Mouse (Mus musculus): ENCODE measurements around the gene Csmd2.

DNA sequence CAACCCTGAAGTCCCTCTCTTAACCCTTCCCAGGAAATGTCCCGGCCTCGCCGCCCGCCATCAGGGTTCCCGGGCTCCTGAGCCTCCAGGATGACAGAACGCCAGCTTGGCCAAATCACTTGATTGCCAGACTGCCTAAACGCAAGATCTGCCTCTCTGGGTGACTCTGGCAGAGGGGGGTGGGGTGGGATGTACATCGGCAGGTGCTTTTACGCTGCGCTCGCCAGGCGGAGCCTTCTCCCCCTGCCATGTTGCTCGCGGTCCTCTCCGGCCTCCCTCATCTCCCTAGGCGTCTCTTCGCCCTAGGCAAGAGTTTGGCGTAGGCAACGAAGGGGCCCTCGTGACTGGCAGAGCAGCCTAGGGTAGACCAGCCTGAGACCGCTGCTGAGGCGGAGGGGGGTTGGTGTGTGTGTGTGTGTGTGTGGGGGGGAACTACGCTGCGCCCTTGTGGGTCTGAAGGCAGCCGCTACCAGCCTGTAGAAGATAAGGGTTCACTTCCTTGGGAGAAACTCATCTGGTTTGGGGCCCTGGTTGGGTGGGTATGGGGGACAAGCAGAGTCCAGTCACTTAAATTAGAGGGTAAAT is 1.1 kb upstream of the Csmd2 start:
- TF ChIP-seq POLR2A (IDR thresholded peaks at IDR 0.05; ENCODE audit: low read depth, low read length) (no peak), CTCF (IDR thresholded peaks at IDR 0.05; ENCODE audit: extremely low read depth, insufficient read depth, insufficient read length, insufficient replicate concordance) (no peak)

All from spleen, adult 2 months (tissue).